Mouse (Mus musculus): ENCODE data around the gene Adipor2.
"Not testable (repeated sequence)": the region's sequence is repeated elsewhere in the genome, so short reads cannot be mapped to it uniquely, and the experiment has no call there.

Adipor2 gene

GRCm38 (mm10) chr6:119417354-119417753, at the start of gene Adipor2:
Adipor2 (minus strand) TSS chr6:119417704.
- peak; percentile 61 for DNase-seq (ENCODE audit: extremely low spot score, low spot score)

- no peak for DNase-seq (ENCODE audit: extremely low spot score, low spot score)
Measured at GRCm38 (mm10) chr6:119466161-119466560, 48.7 kb upstream of the Adipor2 start.

- no peak for DNase-seq (ENCODE audit: extremely low spot score, low spot score)
Measured at GRCm38 (mm10) chr6:119460391-119460790, 42.9 kb upstream of the Adipor2 start.

GRCm38 (mm10) chr6:119459041-119459440, 41.5 kb upstream of the Adipor2 start:
- no peak for DNase-seq (ENCODE audit: extremely low spot score, low spot score)

GRCm38 (mm10) chr6:119458166-119458565, 40.7 kb upstream of the Adipor2 start:
- no peak for DNase-seq (ENCODE audit: extremely low spot score, low spot score)

- DNase-seq (ENCODE audit: extremely low spot score, low spot score), result peak; percentile 71
Measured at GRCm38 (mm10) chr6:119451981-119452499, 34.5 kb upstream of the Adipor2 start.

- no peak for DNase-seq (ENCODE audit: extremely low spot score, low spot score)
Measured at GRCm38 (mm10) chr6:119450965-119451943, 33.8 kb upstream of the Adipor2 start.

GRCm38 (mm10) chr6:119449060-119449499, 31.6 kb upstream of the Adipor2 start:
- DNase-seq (ENCODE audit: extremely low spot score, low spot score), result peak; percentile 64

- DNase-seq (ENCODE audit: extremely low spot score, low spot score), result peak; percentile 22
Measured at GRCm38 (mm10) chr6:119448321-119449059, 31.0 kb upstream of the Adipor2 start.

GRCm38 (mm10) chr6:119445671-119446607, 28.4 kb upstream of the Adipor2 start:
- DNase-seq (ENCODE audit: extremely low spot score, low spot score), result no peak

GRCm38 (mm10) chr6:119443742-119444645, 26.5 kb upstream of the Adipor2 start:
- peak; percentile 81 for DNase-seq (ENCODE audit: extremely low spot score, low spot score)

GRCm38 (mm10) chr6:119442729-119443128, 25.2 kb upstream of the Adipor2 start:
- DNase-seq (ENCODE audit: extremely low spot score, low spot score), result not testable (repeated sequence)

- DNase-seq (ENCODE audit: extremely low spot score, low spot score), result no peak
Measured at GRCm38 (mm10) chr6:119437894-119438761, 20.6 kb upstream of the Adipor2 start.

- no peak for DNase-seq (ENCODE audit: extremely low spot score, low spot score)
Measured at GRCm38 (mm10) chr6:119434394-119434793, 16.9 kb upstream of the Adipor2 start.

GRCm38 (mm10) chr6:119431751-119432324, 14.3 kb upstream of the Adipor2 start:
- no peak for DNase-seq (ENCODE audit: extremely low spot score, low spot score)

GRCm38 (mm10) chr6:119430508-119430907, 13.0 kb upstream of the Adipor2 start:
- DNase-seq (ENCODE audit: extremely low spot score, low spot score), result no peak

- no peak for DNase-seq (ENCODE audit: extremely low spot score, low spot score)
Measured at GRCm38 (mm10) chr6:119429311-119429710, 11.8 kb upstream of the Adipor2 start.

GRCm38 (mm10) chr6:119428611-119429010, 11.1 kb upstream of the Adipor2 start:
- no peak for DNase-seq (ENCODE audit: extremely low spot score, low spot score)

Measured in neural tube, embryonic 10.5 days (tissue).